Mouse (Mus musculus) gastrocnemius, adult 2 months (tissue): ENCODE measurements around the gene Nadk2. TPM values are rescaled to one million over a fixed set of nuclear protein-coding genes. Genes with fewer than 3 reads are reported as not detected.
A peak's percentile ranks its signal among the peaks of the same experiment; 100 is the strongest.

ENCODE experiments used
- DNase-seq: peaks from one replicate; pipeline ENCODE4 v3.0.0; 2022
- H3K27ac ChIP-seq: fragments of 200-600 bp; 2 replicates; pipeline ENCODE4 v1.8.1; 2022; ENCODE audit warnings: mild to moderate bottlenecking
- H3K4me3 ChIP-seq: fragments of 200-600 bp; 2 replicates; pipeline ENCODE4 v1.8.1; 2022; ENCODE audit warnings: mild to moderate bottlenecking, moderate library complexity
- CTCF ChIP-seq: fragments of 200-600 bp; IDR thresholded peaks from 2 replicates; pipeline ENCODE4 v1.8.1; 2022; ENCODE audit warnings: antibody characterized with exemption, mild to moderate bottlenecking, moderate library complexity
- intact Hi-C: fragments of 180-260 bp; cut with DNase I; formaldehyde crosslinking; loops from one replicate; pipeline ENCODE4 v1.15.1; 2025
- long read RNA-seq, 2 experiments: library from polyadenylated mRNA; stranded (forward); transcript quantifications; one replicate each; pipeline ENCODE4 v2.0.0; 2021
- total RNA-seq, 2 experiments: library from RNA; stranded (reverse); gene quantifications; 2 replicates each; pipeline ENCODE4 v1.2.3; 2021

The Nadk2 gene
- 10 to 100 TPM; 32.2 to 42.6 TPM for total RNA-seq
- long read RNA-seq, experiment 1, full-length matches to known transcripts, result 42 of 93 reads
- long read RNA-seq, experiment 1, partial matches to known transcripts, result 11 of 93 reads
- long read RNA-seq, experiment 1, other reads (novel, unspliced or antisense), result 40 of 93 reads
- long read RNA-seq, experiment 2, full-length matches to known transcripts, result 33 of 67 reads
- long read RNA-seq, experiment 2, partial matches to known transcripts, result 1 of 67 reads
- long read RNA-seq, experiment 2, other reads (novel, unspliced or antisense), result 33 of 67 reads

DNA sequence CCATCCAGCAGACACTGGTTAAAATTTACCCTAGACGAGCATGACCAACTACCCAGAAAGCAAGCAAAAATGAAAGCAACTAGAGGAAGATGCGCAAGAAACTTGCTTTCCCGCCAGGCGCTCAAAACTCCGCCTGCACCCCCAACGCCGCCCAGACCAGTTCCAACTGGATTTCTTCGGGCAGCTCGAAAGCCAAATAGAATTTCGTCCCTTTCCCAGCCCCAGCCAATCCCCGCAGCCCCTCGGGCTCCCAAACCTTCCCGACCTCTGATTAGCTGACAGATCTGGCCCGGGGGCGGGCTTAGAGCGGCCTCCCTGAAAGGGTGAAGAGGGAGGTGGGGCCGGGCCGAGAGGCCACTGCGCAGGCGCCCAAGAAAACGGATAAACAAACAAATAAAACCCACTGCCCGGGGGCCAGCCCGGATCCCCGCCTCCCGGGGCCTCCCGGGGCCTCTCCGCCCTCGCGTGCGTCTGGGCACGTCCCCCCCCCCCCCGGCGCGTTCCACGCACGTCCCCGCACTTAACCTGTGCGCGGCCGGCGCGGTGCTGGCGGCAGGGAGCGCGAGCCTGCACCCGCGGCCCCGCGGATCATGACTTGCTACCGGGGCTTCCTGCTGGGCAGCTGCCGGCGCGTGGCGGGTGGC lies at the start of gene Nadk2:
Gene Nadk2, plus strand, starts transcription at position 349 of the 644 bp plus-strand sequence.
- peak within 1 kb of the TSS; percentile 91 for H3K27ac ChIP-seq
- intact Hi-C loops, result no loop called here
- H3K4me3 ChIP-seq, result peak within 1 kb of the TSS; percentile 97
- TF ChIP-seq CTCF, result no peak
- DNase-seq, result peak; percentile 99

GRCm38 (mm10) chr15:9055704-9056103 lies 15.4 kb upstream of the Nadk2 start:
- intact Hi-C loops, result no loop called here
- Histone ChIP-seq H3K4me3 (no peak overlapping the region), H3K27ac (no peak overlapping the region)
- DNase-seq, result no peak
- TF ChIP-seq CTCF, result peak; percentile 40; the same call in 1 of the 2 replicates

DNA sequence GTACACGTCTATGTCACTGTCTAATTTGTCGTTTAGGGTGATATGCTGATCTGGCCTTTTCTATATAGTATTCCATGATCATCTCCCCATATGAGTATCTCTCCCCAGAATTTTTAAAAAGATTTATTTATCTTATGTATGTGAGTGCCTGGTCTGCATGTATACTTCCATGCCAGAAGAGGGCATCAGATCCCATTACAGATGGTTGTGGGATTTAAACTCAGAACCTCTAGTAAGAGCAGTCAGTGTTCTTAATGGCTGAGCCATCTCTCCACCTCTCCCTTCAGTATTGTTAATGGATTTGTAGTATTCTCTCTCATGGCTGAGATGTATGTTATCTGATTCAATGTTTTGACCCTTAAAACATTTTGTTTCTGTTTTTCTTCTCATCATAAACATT lies 11.2 kb upstream of the Nadk2 start:
- no peak for DNase-seq
- H3K4me3 ChIP-seq, result no peak overlapping the region
- no peak for TF ChIP-seq CTCF
- intact Hi-C loops, result no loop called here
- no peak overlapping the region for H3K27ac ChIP-seq

DNA sequence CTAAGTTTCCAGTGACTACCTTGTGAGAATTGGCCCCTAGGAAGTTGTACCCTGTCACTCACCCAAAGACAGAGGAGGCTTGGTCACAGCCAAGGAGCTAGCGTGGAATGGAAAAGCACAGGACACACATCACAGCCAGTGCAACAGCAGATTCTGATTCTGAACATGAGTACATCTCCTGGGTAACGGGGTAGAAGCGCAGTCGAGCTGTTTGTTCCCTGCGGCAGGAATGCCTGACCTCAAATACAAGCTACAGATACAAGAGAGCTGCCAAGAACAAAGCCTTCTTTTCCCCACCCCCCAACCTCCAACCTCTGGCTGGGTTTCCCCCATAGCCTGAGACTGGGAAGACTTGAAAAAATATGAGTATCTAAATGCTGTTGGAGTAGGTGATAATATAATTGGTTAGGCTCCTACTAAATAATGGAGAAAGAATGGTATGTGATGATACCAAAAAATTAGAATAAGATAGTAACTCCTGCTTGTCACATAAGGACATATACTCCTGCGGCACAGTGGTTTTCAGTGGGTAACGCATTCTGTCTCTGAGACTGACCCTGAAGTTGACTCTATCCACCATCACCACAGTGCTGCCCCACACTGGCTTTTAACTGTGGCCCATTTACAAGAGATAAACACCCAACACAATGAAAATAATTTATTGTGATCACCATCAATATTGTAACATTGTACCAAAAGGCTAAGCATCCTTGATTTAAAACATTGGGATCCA lies 9.7 kb upstream of the Nadk2 start:
- Histone ChIP-seq H3K4me3 (no peak overlapping the region), H3K27ac (no peak overlapping the region)
- DNase-seq, result no peak
- no peak for TF ChIP-seq CTCF
- intact Hi-C loops, result no loop called here

DNA sequence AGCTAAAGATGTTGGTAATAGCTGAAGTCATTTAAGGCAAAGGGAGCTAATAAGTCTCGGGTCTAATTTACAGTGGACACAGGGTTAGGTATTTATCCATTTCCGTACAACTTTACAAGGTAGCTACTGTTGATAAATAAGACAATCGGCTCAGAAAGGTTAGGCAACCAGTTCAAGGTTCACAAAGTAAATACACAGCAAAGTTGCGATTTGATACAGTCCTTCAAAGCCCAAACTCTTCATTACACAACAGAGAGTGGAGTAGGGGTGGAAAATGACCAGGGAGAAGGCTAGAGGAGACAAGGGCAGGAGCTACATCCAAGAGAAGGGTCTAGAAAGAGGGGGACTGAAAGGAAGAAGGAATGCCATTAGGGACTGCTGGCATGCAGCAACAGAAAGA lies 2.2 kb upstream of the Nadk2 start:
- Histone ChIP-seq H3K4me3 (no peak overlapping the region), H3K27ac (no peak overlapping the region)
- intact Hi-C loops, result no loop called here
- DNase-seq, result no peak
- TF ChIP-seq CTCF, result no peak

- TF ChIP-seq CTCF, result no peak
- H3K4me3 ChIP-seq, result peak overlapping the region; percentile 97
- H3K27ac ChIP-seq, result peak overlapping the region; percentile 91
- intact Hi-C loops, result no loop called here
- DNase-seq, result no peak
Measured at GRCm38 (mm10) chr15:9070353-9070752, 707 bp upstream of the Nadk2 start.

DNA sequence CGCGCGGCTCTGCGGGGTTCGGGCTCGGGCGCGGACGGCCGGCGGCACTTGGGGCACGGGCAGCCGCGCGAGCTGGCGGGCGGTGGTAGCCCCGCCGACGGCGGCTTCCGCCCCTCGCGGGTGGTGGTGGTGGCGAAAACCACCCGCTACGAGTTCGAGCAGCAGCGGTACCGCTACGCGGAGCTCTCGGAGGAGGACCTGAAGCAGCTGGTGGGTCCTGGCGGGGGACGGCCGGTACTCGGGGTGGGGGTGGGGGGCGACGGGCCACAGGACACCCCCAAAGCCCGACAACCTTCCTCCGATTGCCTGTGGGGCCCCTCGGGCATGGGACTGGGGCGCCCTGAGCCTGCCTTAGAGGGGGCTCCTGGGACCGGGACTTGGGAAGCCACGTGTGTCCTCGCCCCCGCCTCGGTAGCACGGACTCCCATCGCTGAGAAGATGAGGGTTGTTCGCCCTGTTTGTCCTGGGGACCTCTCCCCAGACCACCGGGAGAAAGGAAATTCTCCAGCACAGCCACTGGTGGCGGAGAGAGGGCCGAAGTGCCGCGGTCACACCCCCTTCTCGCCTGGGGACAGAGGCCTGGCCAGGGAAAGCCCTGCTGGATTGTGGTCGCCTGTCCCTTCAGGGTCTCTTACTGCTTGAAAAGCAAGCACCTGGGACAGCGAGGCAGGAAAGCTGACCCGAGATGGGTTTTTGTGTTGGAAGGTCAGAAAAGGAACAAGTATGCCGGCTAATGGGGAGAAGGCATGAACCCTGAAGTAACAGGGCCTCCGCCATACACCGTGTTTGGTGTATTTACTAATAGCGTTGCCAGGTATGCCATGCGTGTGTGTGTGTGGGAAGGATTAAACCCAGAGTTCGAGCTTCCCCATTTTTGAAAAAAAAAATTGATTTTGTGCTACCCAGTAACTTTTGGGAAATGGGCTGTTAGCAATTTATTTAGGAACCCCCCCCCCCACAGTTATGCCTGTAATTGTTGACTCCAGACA lies 790 bp downstream of the Nadk2 start:
- DNase-seq, result peak; percentile 54
- Histone ChIP-seq H3K4me3 (peak overlapping the region; percentile 97), H3K27ac (peak overlapping the region; percentile 91)
- TF ChIP-seq CTCF, result no peak
- intact Hi-C loops, result no loop called here

DNA sequence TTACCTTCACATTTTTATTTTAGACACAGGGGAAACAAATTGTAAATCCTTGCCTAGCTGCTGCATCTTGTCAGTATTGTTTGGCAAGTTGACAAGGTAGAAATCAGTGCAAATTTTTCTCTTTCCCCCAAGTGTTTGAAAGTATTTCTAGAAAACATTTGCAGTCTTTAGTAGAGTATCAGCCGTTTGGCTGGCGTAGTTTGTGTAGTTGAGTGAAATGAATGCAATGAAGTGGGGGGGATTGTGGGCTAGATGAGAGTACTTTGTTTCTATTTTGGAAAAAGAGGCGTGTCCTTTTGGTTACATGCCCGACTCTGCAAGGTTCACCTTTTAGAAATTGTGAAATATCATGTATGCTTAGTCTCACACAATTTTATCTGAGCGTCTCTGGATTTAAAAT lies 1.6 kb downstream of the Nadk2 start:
- H3K4me3 ChIP-seq, result peak overlapping the region; percentile 97
- TF ChIP-seq CTCF, result no peak
- intact Hi-C loops, result no loop called here
- H3K27ac ChIP-seq, result peak overlapping the region; percentile 91; the same call in 1 of the 2 replicates
- no peak for DNase-seq

GRCm38 (mm10) chr15:9073067-9073608 lies 2.1 kb downstream of the Nadk2 start:
- intact Hi-C loops, result no loop called here
- Histone ChIP-seq H3K4me3 (peak overlapping the region; percentile 97), H3K27ac (peak overlapping the region; percentile 91; the same call in 1 of the 2 replicates)
- no peak for DNase-seq
- TF ChIP-seq CTCF, result no peak

- DNase-seq, result no peak
- H3K27ac ChIP-seq, result peak overlapping the region; percentile 91; the same call in 1 of the 2 replicates
- no peak overlapping the region; the same call in 1 of the 2 replicates for H3K4me3 ChIP-seq
- no peak for TF ChIP-seq CTCF
- intact Hi-C loops, result no loop called here
Measured at GRCm38 (mm10) chr15:9073684-9074083, 2.6 kb downstream of the Nadk2 start.

GRCm38 (mm10) chr15:9074139-9074538 lies 3.1 kb downstream of the Nadk2 start:
- DNase-seq, result no peak
- intact Hi-C loops, result no loop called here
- no peak for TF ChIP-seq CTCF
- Histone ChIP-seq H3K4me3 (no peak overlapping the region), H3K27ac (no peak overlapping the region; the same call in 1 of the 2 replicates)

- DNase-seq, result no peak
- H3K4me3 ChIP-seq, result no peak overlapping the region
- no peak overlapping the region for H3K27ac ChIP-seq
- intact Hi-C loops, result no loop called here
- TF ChIP-seq CTCF, result no peak
Measured at GRCm38 (mm10) chr15:9074671-9075070, 3.6 kb downstream of the Nadk2 start.
